Mouse (Mus musculus): Measurements from ENCODE around the gene Snx9.

Gene Snx9

DNA sequence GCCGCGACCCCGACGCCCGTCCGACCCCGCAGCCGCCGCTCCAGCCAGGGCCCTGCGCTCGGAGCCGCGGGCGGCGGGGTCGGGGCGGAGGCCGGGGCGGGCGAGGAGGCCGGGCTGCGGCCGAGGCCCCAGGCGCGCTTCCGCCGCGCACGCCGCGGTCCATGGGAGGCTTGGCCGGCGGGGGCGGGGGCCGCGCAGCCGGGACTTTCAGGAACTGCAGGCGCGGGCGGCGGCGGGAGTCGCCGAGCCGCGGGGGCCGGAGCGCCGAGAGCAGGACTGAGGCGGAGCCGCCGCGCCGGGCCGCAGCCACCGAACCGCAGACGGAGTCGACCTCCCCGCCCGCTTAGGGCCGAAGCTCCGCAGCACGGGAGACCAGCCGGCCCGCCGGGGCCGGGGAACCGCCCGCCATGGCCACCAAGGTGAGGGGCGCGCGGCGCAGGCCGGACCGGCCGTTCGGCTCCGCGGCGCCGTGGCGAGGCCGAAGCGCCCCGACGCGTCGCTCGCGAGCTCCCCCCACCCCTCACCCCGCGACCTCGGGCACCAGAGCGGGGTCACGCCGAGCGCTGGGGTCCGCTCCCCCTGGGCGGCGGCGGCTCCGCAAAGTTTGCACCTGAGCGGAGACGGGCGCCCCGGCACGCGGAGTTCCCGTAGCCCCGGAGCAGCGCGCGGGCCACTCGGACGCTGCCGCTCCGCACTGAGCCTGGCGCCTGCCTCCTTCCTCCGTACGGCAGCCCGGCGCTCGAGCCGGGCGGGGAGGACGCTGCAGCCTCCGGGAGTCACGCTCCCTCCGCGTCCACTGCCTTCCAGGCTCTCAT is at the start of gene Snx9:
Gene Snx9, plus strand, starts transcription at position 202 of the 815 bp plus-strand sequence.
- DNase-seq (ENCODE audit: low spot score in 2 of 2) = peak; percentile 69 to 86

DNA sequence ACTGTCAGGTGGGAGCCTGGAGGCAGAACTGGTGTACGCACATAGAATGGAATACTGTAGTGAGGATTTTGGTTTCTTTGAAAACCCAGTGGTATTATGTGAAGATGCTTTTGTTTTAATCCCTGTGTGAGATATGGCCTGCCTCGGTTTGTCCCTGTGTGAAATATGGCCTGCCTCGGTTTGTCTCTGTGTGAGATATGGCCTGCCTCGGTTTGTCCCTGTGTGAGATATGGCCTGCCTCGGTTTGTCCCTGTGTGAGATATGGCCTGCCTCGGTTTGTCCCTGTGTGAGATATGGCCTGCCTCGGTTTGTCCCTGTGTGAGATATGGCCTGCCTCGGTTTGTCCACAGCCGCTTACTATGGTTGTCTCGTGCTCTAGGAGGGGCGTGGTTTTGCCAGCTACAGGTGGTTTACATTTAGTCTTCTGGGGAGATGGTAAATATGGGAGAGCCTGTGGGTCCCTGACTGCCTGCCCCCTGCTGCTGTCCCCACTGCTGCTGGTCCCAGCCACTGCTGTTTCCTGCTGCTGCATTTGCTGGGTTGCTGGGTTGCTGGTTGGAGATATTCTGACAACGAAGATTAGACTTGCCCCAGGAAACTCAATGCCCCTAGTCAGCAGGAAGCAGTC is 48.9 kb upstream of the Snx9 start:
- no peak for DNase-seq (ENCODE audit: low spot score in 2 of 2)

- no peak for DNase-seq (ENCODE audit: low spot score in 2 of 2)
Observed at GRCm38 (mm10) chr17:5793593-5793992, 47.5 kb upstream of the Snx9 start.

DNA sequence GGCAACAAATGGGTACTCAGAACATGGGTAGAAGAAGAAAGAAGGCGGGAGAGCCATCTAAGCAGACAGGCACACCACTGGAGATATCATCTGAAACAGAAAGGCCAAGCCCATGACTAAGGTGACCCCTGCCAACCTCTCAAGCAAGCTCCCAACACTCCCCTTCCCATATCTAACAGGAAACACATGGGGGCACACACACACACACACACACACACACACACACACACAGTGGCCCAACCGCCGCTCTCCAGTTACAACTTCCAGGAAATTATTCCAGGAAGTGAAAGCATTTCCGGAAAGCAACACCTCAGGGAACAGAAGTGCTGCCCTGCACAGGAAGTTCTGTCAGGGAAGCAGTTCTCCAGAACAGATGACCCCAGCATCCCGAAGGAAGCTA is 46.9 kb upstream of the Snx9 start:
- DNase-seq (ENCODE audit: low spot score in 2 of 2) = no peak

DNA sequence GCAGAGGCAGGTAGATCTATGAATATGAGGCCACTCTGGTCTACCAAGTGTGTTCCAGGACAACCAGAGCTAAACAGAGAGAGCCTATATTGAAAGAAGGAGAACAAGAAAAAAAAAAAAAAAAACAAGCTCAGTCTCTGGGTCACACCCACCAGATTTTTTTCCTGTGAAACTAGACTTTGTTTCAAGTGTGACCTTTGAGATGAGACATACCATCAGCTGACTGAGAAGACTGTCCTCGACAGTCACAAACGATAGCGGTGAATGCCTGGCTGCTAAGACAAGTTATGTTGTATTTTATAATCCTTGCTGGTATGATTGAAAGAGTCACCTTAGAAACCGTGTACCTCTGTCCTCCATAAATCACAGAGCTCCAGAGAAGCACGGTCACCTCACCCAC is 45.8 kb upstream of the Snx9 start:
- no peak for DNase-seq (ENCODE audit: low spot score in 2 of 2)

DNA sequence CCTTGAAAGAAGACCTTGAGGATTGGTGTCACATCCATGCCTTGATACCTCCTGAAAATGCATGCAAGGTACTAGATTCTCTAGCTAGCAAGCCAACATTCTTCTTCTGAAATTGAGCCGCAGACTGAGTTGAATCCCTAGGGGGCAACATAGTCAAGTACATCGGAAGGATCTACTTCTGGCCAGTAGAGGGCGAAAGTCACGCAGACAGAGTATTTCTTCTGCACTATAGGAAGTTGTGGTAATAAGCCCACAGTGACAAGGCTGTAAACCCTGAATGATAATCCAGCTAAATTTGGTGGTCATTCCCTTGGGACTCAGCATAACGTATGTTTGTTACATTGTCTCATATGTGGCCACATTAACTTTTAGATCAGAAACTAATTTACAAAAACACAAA is 45.3 kb upstream of the Snx9 start:
- peak; percentile 68 to 77 for DNase-seq (ENCODE audit: low spot score in 2 of 2)

- peak in 1 of 2 experiments; percentile 62 for DNase-seq (ENCODE audit: low spot score in 2 of 2)
Observed at GRCm38 (mm10) chr17:5797124-5797760, 43.9 kb upstream of the Snx9 start.

GRCm38 (mm10) chr17:5798221-5798801 is 42.8 kb upstream of the Snx9 start:
- DNase-seq (ENCODE audit: low spot score in 2 of 2) = peak; percentile 52 to 74

- DNase-seq (ENCODE audit: low spot score in 2 of 2) = peak in 1 of 2 experiments; percentile 56
Observed at GRCm38 (mm10) chr17:5798900-5799299, 42.2 kb upstream of the Snx9 start.

- DNase-seq (ENCODE audit: low spot score in 2 of 2) = peak in 1 of 2 experiments; percentile 55
Observed at GRCm38 (mm10) chr17:5799396-5800021, 41.6 kb upstream of the Snx9 start.

DNA sequence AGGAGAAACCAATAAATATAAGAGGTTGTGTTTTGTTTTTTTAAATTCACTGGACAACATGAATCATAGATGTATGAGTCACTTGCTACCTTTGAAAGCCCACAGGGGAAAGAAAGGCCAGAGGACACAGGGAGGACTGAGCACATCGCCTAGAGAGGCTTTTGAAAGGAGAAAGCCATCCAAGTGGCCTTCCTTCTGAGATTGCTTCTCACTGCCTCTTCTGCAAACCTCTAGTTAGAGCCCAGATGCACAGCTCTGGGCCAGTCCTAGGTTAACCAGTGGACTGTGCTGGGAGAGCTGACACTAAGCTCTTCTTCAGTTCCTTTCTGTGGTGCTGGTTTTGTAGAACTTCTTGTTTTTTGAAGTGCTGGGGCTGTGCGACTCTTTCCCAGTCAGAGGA is 40.9 kb upstream of the Snx9 start:
- DNase-seq (ENCODE audit: low spot score in 2 of 2) = peak in 1 of 2 experiments; percentile 64

- peak in 1 of 2 experiments; percentile 60 for DNase-seq (ENCODE audit: low spot score in 2 of 2)
Observed at GRCm38 (mm10) chr17:5800824-5801560, 40.1 kb upstream of the Snx9 start.

GRCm38 (mm10) chr17:5801761-5802655 is 39.1 kb upstream of the Snx9 start:
- DNase-seq (ENCODE audit: low spot score in 2 of 2) = peak in 1 of 2 experiments; percentile 61

- DNase-seq (ENCODE audit: low spot score in 2 of 2) = peak in 1 of 2 experiments; percentile 63
Observed at GRCm38 (mm10) chr17:5802656-5802955, 38.5 kb upstream of the Snx9 start.

DNA sequence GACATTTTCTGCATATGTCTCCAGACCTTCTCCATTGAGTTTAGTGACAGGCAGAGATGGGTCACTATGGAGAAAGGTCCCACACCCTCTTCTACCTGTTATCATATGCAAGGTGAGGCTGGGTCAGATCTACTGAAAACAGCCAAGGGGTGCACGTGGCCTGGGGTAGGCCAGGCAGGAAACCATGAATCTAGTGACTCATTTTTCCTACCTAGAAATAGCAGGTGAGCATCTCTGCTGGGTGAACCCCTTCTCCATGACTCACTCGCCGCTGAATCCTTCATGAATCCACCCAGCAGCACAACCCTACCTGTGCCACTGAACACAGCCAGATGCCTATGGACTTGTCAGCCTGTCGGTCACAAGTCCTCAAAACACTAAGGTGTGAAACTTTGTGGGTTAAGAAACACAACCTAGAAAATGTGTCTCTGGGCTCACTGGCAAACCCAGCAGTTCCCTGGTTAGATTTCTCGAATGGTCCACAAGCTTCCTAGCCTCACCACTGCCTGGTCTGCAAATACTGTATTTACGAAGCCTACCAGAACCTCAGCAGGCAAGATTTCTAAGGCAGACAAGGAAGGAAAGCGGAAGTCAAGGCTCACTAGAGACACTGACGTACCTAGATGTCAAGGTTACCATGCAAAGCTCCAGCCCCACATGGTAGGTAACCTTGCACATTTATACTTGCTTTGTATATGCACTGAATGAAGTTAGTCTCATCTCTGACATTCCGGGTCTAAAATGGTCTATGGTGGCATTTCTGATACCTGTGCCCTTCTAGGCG is 37.7 kb upstream of the Snx9 start:
- DNase-seq (ENCODE audit: low spot score in 2 of 2) = peak in 1 of 2 experiments; percentile 59

DNA sequence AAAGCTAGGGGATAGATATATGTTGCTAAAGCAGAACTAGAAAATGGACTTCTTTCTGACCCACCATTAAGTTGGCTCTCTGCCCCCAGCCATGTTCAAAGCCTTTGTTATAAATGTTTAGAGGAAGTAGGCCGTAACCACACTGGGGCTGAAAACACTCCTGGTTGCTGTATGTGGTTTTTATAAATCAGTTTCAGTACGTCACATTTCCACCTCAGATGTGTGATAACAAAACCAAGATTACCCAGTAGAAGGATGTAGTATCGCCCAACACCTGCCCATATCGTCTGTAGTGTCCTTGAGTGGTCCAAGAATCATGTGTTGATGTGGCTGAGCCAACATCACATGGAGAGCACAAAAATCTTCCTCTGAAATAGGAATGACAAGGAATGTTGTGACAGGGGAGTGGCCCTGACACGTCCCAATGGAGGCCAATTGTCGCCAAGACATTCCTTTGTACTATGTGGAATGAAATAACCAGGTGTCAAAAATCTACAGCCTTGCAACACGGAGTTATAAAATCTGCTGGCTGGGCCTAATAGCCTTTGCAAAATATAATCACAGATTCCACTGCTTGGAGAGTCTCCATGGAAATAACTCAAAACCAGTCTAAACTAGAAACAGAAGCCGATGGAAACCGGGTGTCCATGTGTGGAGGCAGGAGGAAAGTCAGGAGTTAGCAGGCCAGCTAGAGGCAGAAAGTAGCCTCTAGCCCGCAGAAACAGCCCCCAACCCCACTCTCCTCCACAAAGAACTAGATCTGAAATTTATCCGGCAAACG is 36.6 kb upstream of the Snx9 start:
- peak in 1 of 2 experiments; percentile 59 for DNase-seq (ENCODE audit: low spot score in 2 of 2)

- DNase-seq (ENCODE audit: low spot score in 2 of 2) = peak in 1 of 2 experiments; percentile 53
Observed at GRCm38 (mm10) chr17:5805151-5805834, 35.8 kb upstream of the Snx9 start.

- DNase-seq (ENCODE audit: low spot score in 2 of 2) = no peak
Observed at GRCm38 (mm10) chr17:5805935-5806334, 35.2 kb upstream of the Snx9 start.

Data from spleen, postnatal 4 days (tissue).